Mouse (Mus musculus) naive thymus-derived CD4-positive, alpha-beta T cell, adult 2 months (primary cell): ENCODE data around the gene Hist1h2bf.

Source experiments
- DNase-seq: peaks from one replicate; pipeline ENCODE4 v3.0.0-alpha.2; 2011; ENCODE audit warnings: low read depth

Hist1h2bf gene

DNA sequence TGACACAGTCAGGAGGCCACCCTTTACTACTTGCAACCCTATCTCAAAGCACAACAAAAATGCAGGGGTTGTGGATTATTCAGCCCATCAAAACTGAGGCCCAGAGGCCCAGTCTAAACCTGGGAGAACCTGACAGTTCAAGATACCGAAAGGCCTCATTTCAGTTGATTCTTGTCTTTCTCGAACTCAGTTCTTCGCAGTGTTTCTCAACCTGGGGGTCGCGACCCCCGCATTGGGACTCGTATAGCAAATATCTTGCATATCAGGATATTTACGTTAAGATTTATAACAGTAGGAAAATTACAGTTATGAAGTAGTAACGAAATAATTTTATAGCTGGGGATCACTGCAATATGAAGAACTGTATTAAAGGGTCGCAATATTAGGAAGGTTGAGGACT lies 48.1 kb downstream of the Hist1h2bf start:
- DNase-seq = no peak

DNA sequence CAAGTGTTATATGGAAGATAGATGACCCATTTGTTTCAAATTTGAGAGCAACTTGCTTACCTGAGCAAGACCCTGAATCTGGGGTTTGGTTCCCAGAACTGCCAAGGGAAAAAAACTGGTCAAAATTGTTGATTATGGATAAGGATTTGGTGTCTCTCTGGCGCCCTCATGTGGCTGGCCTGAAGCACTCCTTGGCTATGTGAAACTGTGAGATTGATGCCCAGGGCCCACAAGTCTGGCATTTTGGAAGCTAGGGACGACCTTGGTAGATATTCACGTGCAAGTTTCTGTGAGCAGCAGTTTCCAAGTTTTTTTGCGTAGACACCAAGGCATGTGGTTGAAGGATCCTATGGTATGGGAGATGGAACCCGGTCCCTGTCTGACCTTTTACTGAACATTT lies 49.3 kb downstream of the Hist1h2bf start:
- peak; percentile 90 for DNase-seq

DNA sequence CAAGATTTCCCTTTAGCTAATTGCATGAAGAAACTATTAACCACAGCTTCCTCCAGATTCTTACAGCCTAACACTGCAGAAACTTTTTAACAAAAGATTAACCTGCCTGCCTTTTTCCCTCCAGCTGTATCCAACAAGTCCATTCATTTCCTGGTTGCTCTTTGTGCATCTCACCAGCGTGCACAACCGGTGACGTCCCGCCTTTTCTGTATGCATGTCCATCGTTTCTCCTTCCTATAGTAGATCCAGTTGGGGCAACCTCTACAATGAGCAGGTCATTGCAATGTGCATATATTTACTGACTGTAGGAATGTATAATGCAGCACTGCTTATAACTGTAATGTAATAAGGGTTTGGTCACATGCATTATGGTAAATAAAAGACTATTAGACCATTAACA lies 50.0 kb downstream of the Hist1h2bf start:
- DNase-seq = no peak
